Comparison of ENCODE assay signal across 24 mouse cellular contexts in the genomic region with DNA sequence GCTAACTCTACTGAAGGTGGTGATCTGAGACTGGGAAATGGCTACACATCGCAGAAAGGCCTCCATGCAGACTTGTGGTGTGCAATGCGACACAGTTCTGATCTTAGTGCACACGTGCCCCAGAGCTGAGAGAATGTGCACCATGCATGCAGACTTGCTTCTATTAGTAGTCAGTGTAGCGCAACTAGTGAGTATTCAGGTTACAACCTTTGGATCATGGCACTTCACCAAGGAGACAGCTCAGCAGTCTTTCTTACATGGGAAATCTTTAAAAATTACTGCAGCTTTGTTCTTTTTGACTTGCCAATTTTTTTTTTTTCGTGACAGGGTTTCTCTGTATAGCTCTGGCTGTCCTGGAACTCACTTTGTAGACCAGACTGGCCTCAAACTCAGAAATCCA. TPM values are rescaled to one million over a fixed set of nuclear protein-coding genes. Genes with fewer than 3 reads are reported as not detected.
"Had no signal": no experiment of that assay in that cellular context is flagged by ENCODE, and none has a peak within 500 bp of the region (broad histone marks: within the 10 kb centered on the region; RNA-seq: fewer than 3 reads in every experiment).

No protein-coding gene starts in this region.

- H3K4me1 ChIP-seq: liver, embryonic 13.5 days; megakaryocyte, embryonic 14.5 days; midbrain, embryonic 10.5 days; midbrain, embryonic 13.5 days; neural tube, embryonic 13.5 days had no signal

- H3K9me3 ChIP-seq: liver, embryonic 13.5 days; megakaryocyte, embryonic 14.5 days; midbrain, embryonic 10.5 days; midbrain, embryonic 13.5 days; neural tube, embryonic 13.5 days had no signal

- DNase-seq: layer of hippocampus, adult 9-11 months; liver, embryonic 13.5 days; lung, adult 2 months; lung, postnatal 14 days; thymus, adult 18-20 months; thymus, postnatal 36 days had no signal

- H3K27me3 ChIP-seq: midbrain, embryonic 13.5 days; neural tube, embryonic 13.5 days had no signal

- ATAC-seq: inflammation-experienced regulatory T-cells, adult 6 months; intestine, embryonic 16.5 days; midbrain, embryonic 13.5 days; midbrain, embryonic 16.5 days had no signal

- H3K36me3 ChIP-seq: liver, embryonic 13.5 days; midbrain, embryonic 10.5 days; midbrain, embryonic 13.5 days; neural tube, embryonic 13.5 days had no signal

- H3K9ac ChIP-seq: liver, embryonic 13.5 days; midbrain, embryonic 13.5 days; neural tube, embryonic 13.5 days had no signal

- H3K4me2 ChIP-seq: liver, embryonic 13.5 days; midbrain, embryonic 13.5 days; neural tube, embryonic 13.5 days had no signal

- H3K27ac ChIP-seq: layer of hippocampus, adult 2 months; liver, embryonic 13.5 days; macrophage; midbrain, embryonic 10.5 days; midbrain, embryonic 13.5 days; neural tube, embryonic 13.5 days had no signal

- H3K4me3 ChIP-seq: layer of hippocampus, adult 2 months; liver, embryonic 13.5 days; megakaryocyte, embryonic 14.5 days; midbrain, embryonic 10.5 days; midbrain, embryonic 13.5 days; myocyte; neural tube, embryonic 13.5 days had no signal

RNA-seq across cellular contexts. Expression of a gene that starts 27.4 kb away (rescaled TPM):
- total RNA-seq: layer of hippocampus, adult 2 months; left cerebral cortex, adult 18-20 months; left cerebral cortex, postnatal 25 days; liver, adult 2 months; monocyte, adult 5-6 weeks; neutrophil, adult 5-6 weeks had no signal
- polyA plus RNA-seq: inflammation-experienced regulatory T-cells, adult 6 months; large intestine, adult 2 months; liver, adult 2 months; lung, adult 2 months; macrophage; midbrain, embryonic 13.5 days; myocyte; small intestine, adult 2 months had no signal

RNA-seq across cellular contexts. Expression of a gene that starts 34.5 kb away (rescaled TPM):
- total RNA-seq: monocyte, adult 5-6 weeks had no signal
- polyA plus RNA-seq: liver, adult 2 months; macrophage; stomach, embryonic 16.5 days had no signal
